Mouse (Mus musculus) midbrain, embryonic 13.5 days (tissue): ENCODE measurements at regions not wholly inside any gene's neighbourhood (a gene's known extent, or its start where the extent isn't known, plus 50 kb on each side); places are given as distances from the start of the nearest gene placed in this dataset.
A peak's percentile ranks its signal among the peaks of the same experiment; 100 is the strongest.

Source experiments
- ATAC-seq: fragments of 200-750 bp; cut with Nextera tagmentation; 2 replicates; pipeline ENCODE4 v1.8.0; 2017; ENCODE audit warnings: mild to moderate bottlenecking, moderate TSS enrichment, moderate library complexity
- H3K27ac ChIP-seq: fragments of 300-500 bp; sonication (generic); 2 replicates; pipeline ENCODE4 v1.5.1; 2015; ENCODE audit warnings: inconsistent platforms, mild to moderate bottlenecking, moderate library complexity
- H3K27me3 ChIP-seq: fragments of 300-500 bp; sonication (generic); 2 replicates; pipeline ENCODE4 v1.6.1; 2015; ENCODE audit warnings: mild to moderate bottlenecking, inconsistent platforms
- H3K36me3 ChIP-seq: fragments of 300-500 bp; sonication (generic); 2 replicates; pipeline ENCODE4 v1.6.1; 2015; ENCODE audit warnings: mild to moderate bottlenecking, inconsistent platforms
- H3K4me1 ChIP-seq: fragments of 300-500 bp; sonication (generic); replicated peaks from 2 replicates; pipeline ENCODE4 v1.6.1; 2015; ENCODE audit warnings: inconsistent platforms
- H3K4me2 ChIP-seq: fragments of 300-500 bp; sonication (generic); replicated peaks from 2 replicates; pipeline ENCODE4 v1.6.1; 2015; ENCODE audit warnings: moderate library complexity, mild to moderate bottlenecking, inconsistent platforms
- H3K4me3 ChIP-seq: fragments of 300-500 bp; sonication (generic); replicated peaks from 2 replicates; pipeline ENCODE4 v1.5.1; 2015; ENCODE audit warnings: mild to moderate bottlenecking, inconsistent platforms
- H3K9ac ChIP-seq: fragments of 300-500 bp; sonication (generic); replicated peaks from 2 replicates; pipeline ENCODE4 v1.6.1; 2015; ENCODE audit warnings: mild to moderate bottlenecking, inconsistent platforms
- H3K9me3 ChIP-seq: fragments of 300-500 bp; sonication (generic); 2 replicates; pipeline ENCODE4 v1.6.1; 2016; ENCODE audit warnings: mild to moderate bottlenecking, inconsistent platforms
- WGBS: fragments of 180-500 bp; shearing (Covaris S2); methylation state at CpG from one replicate; pipeline ENCODE4 v1.1.7; 2015; 5-methylcytosine and 5-hydroxymethylcytosine counted together

DNA sequence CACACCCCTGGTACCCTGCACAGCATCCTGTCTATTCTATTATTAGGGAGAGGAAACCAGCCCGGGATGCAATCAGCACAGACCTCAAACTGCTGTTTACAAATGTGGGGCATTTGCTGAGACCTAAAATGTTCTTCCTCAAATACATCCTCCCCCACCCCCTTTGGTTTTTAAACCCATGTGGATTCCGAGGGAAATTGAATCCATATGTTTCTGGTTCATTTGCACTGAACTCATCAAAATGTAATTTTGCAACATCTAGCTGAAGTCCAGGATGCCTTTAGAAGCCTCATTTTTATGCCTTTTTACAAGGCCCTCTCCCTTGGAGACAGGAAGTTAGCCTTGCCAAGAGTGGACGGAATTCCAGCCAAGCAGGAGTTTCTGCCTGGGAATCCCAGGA lies 517.6 kb downstream of the Zfp536 start:
- Histone ChIP-seq H3K9ac (no peak overlapping the region), H3K9me3 (no peaks in the 10 kb centered on the region), H3K27ac (no peak overlapping the region), H3K4me2 (no peak overlapping the region), H3K27me3 (no peaks in the 10 kb centered on the region), H3K36me3 (no peaks in the 10 kb centered on the region), H3K4me3 (no peak overlapping the region), H3K4me1 (no peaks in the 10 kb centered on the region)
- no peak for ATAC-seq
- WGBS = 75% methylated on average over 3 of the region's 3 CpGs

DNA sequence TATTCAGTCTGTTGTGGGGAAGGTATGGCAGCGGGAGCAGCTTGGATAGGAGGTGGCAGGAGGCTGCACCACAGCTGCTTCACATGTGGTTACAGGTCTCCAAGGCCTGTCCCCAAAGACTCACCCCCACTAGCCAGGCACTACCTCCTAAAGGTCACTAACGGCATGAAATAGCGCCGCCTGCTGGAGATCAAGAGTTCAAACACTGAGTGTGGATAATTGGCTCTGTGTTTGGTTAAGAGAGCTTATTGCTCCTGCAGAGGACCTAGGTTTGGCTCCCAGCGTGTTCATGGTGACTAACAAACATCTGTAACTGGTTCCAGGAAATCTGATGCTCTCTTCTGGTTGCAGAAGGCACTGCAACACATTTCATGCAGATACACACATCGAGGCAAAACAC lies 514.1 kb downstream of the Zfp536 start:
- H3K9ac ChIP-seq = no peak overlapping the region
- H3K36me3 ChIP-seq = no peaks in the 10 kb centered on the region
- 42% methylated on average over 6 of the region's 6 CpGs for WGBS
- no peak overlapping the region for H3K27ac ChIP-seq
- no peaks in the 10 kb centered on the region for H3K27me3 ChIP-seq
- no peak overlapping the region for H3K4me3 ChIP-seq
- no peaks in the 10 kb centered on the region for H3K4me1 ChIP-seq
- ATAC-seq = no peak
- no peak overlapping the region for H3K4me2 ChIP-seq
- H3K9me3 ChIP-seq = no peaks in the 10 kb centered on the region

GRCm38 (mm10) chr7:37262846-37263245 lies 510.6 kb downstream of the Zfp536 start:
- Histone ChIP-seq H3K27ac (no peak overlapping the region), H3K4me1 (no peaks in the 10 kb centered on the region), H3K4me2 (no peak overlapping the region), H3K4me3 (no peak overlapping the region), H3K9me3 (peaks cover 4% of the 10 kb centered on the region; the same call in 1 of the 2 replicates), H3K27me3 (no peaks in the 10 kb centered on the region), H3K36me3 (no peaks in the 10 kb centered on the region), H3K9ac (no peak overlapping the region)
- 41% methylated on average over 3 of the region's 3 CpGs for WGBS
- ATAC-seq = no peak

GRCm38 (mm10) chr7:37267404-37267803 lies 506.0 kb downstream of the Zfp536 start:
- Histone ChIP-seq H3K4me3 (no peak overlapping the region), H3K4me1 (no peaks in the 10 kb centered on the region), H3K27ac (no peak overlapping the region), H3K27me3 (no peaks in the 10 kb centered on the region), H3K4me2 (no peak overlapping the region), H3K36me3 (no peaks in the 10 kb centered on the region), H3K9me3 (peaks cover 4% of the 10 kb centered on the region; the same call in 1 of the 2 replicates), H3K9ac (no peak overlapping the region)
- no peak for ATAC-seq
- 80% methylated on average over 4 of the region's 4 CpGs for WGBS

DNA sequence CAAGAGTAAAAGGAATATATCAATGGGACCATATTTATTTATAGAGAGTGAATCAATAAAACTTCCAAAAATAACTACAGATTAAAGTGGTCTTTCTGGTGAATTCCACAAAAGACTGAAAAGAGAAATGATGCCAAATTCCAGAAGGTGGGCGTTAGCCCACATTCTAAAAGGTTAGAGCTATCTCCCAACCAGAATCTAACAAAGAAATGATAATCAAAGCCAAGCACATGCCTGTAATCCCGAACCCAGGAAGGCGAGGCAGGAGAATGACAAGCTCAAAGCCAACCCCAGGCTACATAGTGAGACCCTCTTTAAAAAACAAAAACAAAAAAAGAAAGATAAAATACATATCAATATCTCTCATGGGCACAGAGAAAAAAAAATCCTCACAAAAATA lies 502.6 kb downstream of the Zfp536 start:
- 87% methylated on average over 3 of the region's 3 CpGs for WGBS
- no peaks in the 10 kb centered on the region for H3K27me3 ChIP-seq
- H3K36me3 ChIP-seq = no peaks in the 10 kb centered on the region
- H3K4me1 ChIP-seq = no peaks in the 10 kb centered on the region
- no peak overlapping the region for H3K9ac ChIP-seq
- no peak for ATAC-seq
- peaks cover 4% of the 10 kb centered on the region; the same call in 1 of the 2 replicates for H3K9me3 ChIP-seq
- H3K4me3 ChIP-seq = no peak overlapping the region
- no peak overlapping the region for H3K4me2 ChIP-seq
- H3K27ac ChIP-seq = no peak overlapping the region

- Histone ChIP-seq H3K27ac (no peak overlapping the region), H3K36me3 (no peaks in the 10 kb centered on the region), H3K4me1 (peaks cover 21% of the 10 kb centered on the region), H3K9me3 (no peaks in the 10 kb centered on the region), H3K27me3 (no peaks in the 10 kb centered on the region), H3K4me3 (peak overlapping the region; percentile 5), H3K4me2 (peak overlapping the region; percentile 45), H3K9ac (no peak overlapping the region)
- WGBS = 19% methylated on average over 5 of the region's 5 CpGs
- 0 out of 2 replicates have a peak, but pooled peaks have one; percentile 20 for ATAC-seq
Observed at GRCm38 (mm10) chr7:37290018-37290417, 483.4 kb downstream of the Zfp536 start.

GRCm38 (mm10) chr7:37290493-37291045 lies 482.9 kb downstream of the Zfp536 start:
- peak overlapping the region; percentile 45 for H3K4me2 ChIP-seq
- no peaks in the 10 kb centered on the region for H3K27me3 ChIP-seq
- peaks cover 21% of the 10 kb centered on the region for H3K4me1 ChIP-seq
- no peak overlapping the region for H3K9ac ChIP-seq
- no peaks in the 10 kb centered on the region for H3K36me3 ChIP-seq
- WGBS = 22% methylated on average over 19 of the region's 19 CpGs
- H3K27ac ChIP-seq = no peak overlapping the region
- no peaks in the 10 kb centered on the region for H3K9me3 ChIP-seq
- 0 out of 2 replicates have a peak, but pooled peaks have one; percentile 43 for ATAC-seq
- H3K4me3 ChIP-seq = peak overlapping the region; percentile 5

GRCm38 (mm10) chr7:37291726-37292125 lies 481.7 kb downstream of the Zfp536 start:
- Histone ChIP-seq H3K4me1 (peaks cover 21% of the 10 kb centered on the region), H3K27me3 (no peaks in the 10 kb centered on the region), H3K4me2 (no peak overlapping the region), H3K9ac (no peak overlapping the region), H3K36me3 (no peaks in the 10 kb centered on the region), H3K4me3 (no peak overlapping the region), H3K27ac (no peak overlapping the region), H3K9me3 (no peaks in the 10 kb centered on the region)
- no peak for ATAC-seq
- 70% methylated on average over 7 of the region's 7 CpGs for WGBS

DNA sequence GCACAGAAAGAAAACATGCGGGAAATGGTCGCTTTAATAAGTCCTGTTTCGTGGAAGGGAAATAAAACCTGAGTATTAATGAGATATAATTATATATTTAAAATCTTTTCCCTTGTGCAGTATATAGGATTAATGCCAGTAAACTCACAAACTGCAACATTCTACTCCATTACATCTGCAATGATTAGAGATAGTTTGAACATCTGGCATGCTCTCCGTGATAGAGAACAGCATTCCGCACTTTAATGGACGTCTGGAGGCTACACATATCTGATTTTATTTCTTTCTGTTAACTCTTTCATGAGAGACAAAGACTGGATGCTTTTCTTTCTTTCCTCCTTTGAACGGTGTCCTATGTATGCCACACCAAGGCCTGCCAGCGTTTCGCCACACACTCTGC lies 480.9 kb downstream of the Zfp536 start:
- no peak for ATAC-seq
- Histone ChIP-seq H3K4me1 (peaks cover 21% of the 10 kb centered on the region), H3K27ac (no peak overlapping the region), H3K36me3 (no peaks in the 10 kb centered on the region), H3K9ac (no peak overlapping the region), H3K9me3 (no peaks in the 10 kb centered on the region), H3K4me3 (no peak overlapping the region), H3K4me2 (no peak overlapping the region), H3K27me3 (no peaks in the 10 kb centered on the region)
- 81% methylated on average over 9 of the region's 9 CpGs for WGBS

DNA sequence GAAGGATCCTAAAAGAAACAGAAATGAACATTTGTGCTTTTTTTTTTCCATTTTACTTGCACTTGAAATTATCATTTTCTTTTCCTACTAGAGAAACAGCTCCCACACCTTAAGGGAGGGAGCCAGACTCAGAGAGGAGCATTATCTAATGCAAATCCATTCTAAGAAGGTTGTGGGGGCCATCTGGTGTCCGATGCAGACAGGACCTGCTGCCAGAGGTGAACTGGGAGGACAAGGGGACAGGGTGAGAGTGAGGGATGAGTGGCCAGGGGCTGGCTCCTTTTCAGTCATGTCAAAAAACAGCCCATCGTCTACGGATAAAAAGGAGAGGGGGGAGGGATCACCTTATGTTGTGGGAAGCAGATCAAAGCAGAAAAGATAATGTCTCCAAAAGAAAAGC lies 474.6 kb downstream of the Zfp536 start:
- Histone ChIP-seq H3K4me2 (no peak overlapping the region), H3K9me3 (no peaks in the 10 kb centered on the region), H3K4me3 (no peak overlapping the region), H3K9ac (no peak overlapping the region), H3K36me3 (no peaks in the 10 kb centered on the region), H3K4me1 (peaks cover 4% of the 10 kb centered on the region; the same call in 1 of the 2 replicates), H3K27me3 (no peaks in the 10 kb centered on the region), H3K27ac (no peak overlapping the region)
- no peak for ATAC-seq
- WGBS = 6% methylated on average over 3 of the region's 3 CpGs

GRCm38 (mm10) chr7:37305463-37305862 lies 468.0 kb downstream of the Zfp536 start:
- H3K4me3 ChIP-seq = no peak overlapping the region
- no peak overlapping the region for H3K4me2 ChIP-seq
- WGBS = 87% methylated on average over 9 of the region's 9 CpGs
- H3K9me3 ChIP-seq = no peaks in the 10 kb centered on the region
- H3K36me3 ChIP-seq = no peaks in the 10 kb centered on the region
- no peaks in the 10 kb centered on the region for H3K4me1 ChIP-seq
- H3K27ac ChIP-seq = no peak overlapping the region
- no peaks in the 10 kb centered on the region for H3K27me3 ChIP-seq
- no peak for ATAC-seq
- no peak overlapping the region for H3K9ac ChIP-seq

- H3K9ac ChIP-seq = no peak overlapping the region
- no peak overlapping the region for H3K4me2 ChIP-seq
- H3K9me3 ChIP-seq = no peaks in the 10 kb centered on the region
- H3K4me1 ChIP-seq = no peaks in the 10 kb centered on the region
- no peak for ATAC-seq
- 82% methylated on average over 4 of the region's 4 CpGs for WGBS
- H3K27me3 ChIP-seq = no peaks in the 10 kb centered on the region
- no peaks in the 10 kb centered on the region for H3K36me3 ChIP-seq
- H3K27ac ChIP-seq = no peak overlapping the region
- H3K4me3 ChIP-seq = no peak overlapping the region
Observed at GRCm38 (mm10) chr7:37307191-37307590, 466.2 kb downstream of the Zfp536 start.

DNA sequence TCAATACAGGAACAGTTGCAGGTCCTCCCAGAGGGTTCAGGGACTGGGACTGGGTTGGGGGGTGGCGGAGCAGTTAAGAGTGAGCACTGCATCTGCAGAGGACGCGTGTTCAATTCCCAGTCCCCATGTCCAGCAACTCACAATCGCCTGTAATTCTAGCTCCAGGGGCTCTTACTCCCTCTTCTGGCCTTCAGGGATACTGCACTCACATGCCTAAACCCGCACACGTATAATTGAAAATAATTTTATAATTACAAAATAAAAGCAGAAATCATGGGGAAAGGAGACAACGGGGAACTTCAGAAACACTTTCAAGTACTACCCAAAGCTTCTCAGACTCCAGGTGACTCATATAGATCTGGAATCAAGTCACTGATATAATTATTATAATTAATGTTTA lies 448.8 kb downstream of the Zfp536 start:
- H3K36me3 ChIP-seq = no peaks in the 10 kb centered on the region
- no peak overlapping the region for H3K9ac ChIP-seq
- peaks cover 4% of the 10 kb centered on the region; the same call in 1 of the 2 replicates for H3K4me1 ChIP-seq
- no peak overlapping the region for H3K27ac ChIP-seq
- no peak overlapping the region for H3K4me3 ChIP-seq
- H3K4me2 ChIP-seq = no peak overlapping the region
- no peaks in the 10 kb centered on the region for H3K27me3 ChIP-seq
- no peak for ATAC-seq
- no peaks in the 10 kb centered on the region for H3K9me3 ChIP-seq
- WGBS = 93% methylated on average over 7 of the region's 7 CpGs
